Mouse (Mus musculus) brain, embryonic 14.5 days (tissue): ENCODE data around the gene Tomm40l.

ENCODE experiments used
- CTCF ChIP-seq: fragments of 200-500 bp; IDR thresholded peaks from 2 replicates; pipeline ENCODE4 v1.5.1; 2012; ENCODE audit warnings: inconsistent platforms, mild to moderate bottlenecking, moderate library complexity, borderline replicate concordance; ENCODE audit not compliant: insufficient read depth, insufficient read length; ENCODE audit errors: extremely low read depth
- POLR2A ChIP-seq: fragments of 200-500 bp; IDR thresholded peaks from 2 replicates; pipeline ENCODE4 v1.6.1; 2012; ENCODE audit warnings: mild to moderate bottlenecking, inconsistent platforms, borderline replicate concordance; ENCODE audit not compliant: poor library complexity, insufficient read depth, insufficient read length, severe bottlenecking; ENCODE audit errors: extremely low read depth

GRCm38 (mm10) chr1:171257781-171258180 lies 35.5 kb upstream of the Tomm40l start:
- TF ChIP-seq CTCF = no peak
- no peak for TF ChIP-seq POLR2A
